Mouse (Mus musculus) gastrocnemius, postnatal 10 days (tissue): Measurements from ENCODE around the gene 4930402H24Rik. TPM values are rescaled to one million over a fixed set of nuclear protein-coding genes. Genes with fewer than 3 reads are reported as not detected.

Experiments used
- DNase-seq: peaks from one replicate; pipeline ENCODE4 v3.0.0; 2021; ENCODE audit warnings: mixed read lengths
- total RNA-seq, 2 experiments: library from RNA; stranded (reverse); gene quantifications; 2 replicates each; pipeline ENCODE4 v1.2.3; 2021

4930402H24Rik gene
- total RNA-seq, 2 experiments from 2014 or later: 10.1 to 12.8 TPM

DNA sequence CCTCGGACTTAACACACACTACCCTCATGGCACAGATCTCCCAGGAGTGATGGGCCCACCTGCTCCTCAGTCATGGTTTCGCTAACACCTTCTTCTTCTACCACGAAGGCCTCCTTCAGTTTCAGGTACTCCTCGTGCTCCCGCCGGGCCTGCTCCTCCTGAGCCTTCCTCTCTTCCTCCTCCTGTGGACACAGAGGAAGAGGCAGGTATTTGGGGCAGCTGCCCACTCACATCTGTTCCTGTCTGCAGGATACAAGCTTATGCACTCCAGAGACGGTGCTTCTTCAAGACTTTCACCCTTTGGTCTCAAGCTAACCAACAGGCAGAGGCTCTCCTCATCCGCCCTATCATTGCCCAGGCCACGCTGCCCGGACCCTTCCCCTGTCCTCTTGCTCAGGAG, 247.7 kb downstream of the 4930402H24Rik start:
- DNase-seq: no peak

GRCm38 (mm10) chr2:130657541-130657940, 248.7 kb downstream of the 4930402H24Rik start:
- DNase-seq: no peak

- no peak for DNase-seq
Measured at GRCm38 (mm10) chr2:130656536-130656935, 249.7 kb downstream of the 4930402H24Rik start.

Other genes with a start within 250 kb of the 4930402H24Rik start
- 10 to 100 TPM; 66.1 to 71.3 TPM for gene Ddrgk1, start 241.7 kb downstream of the 4930402H24Rik start, total RNA-seq
- 10 to 100 TPM; 15.9 to 16.5 TPM for gene Itpa, start 238.8 kb downstream of the 4930402H24Rik start, total RNA-seq
- under 1 TPM; 0.07 to 0.25 TPM for gene Slc4a11, start 208.9 kb downstream of the 4930402H24Rik start, total RNA-seq
- 10 to 100 TPM; 20.5 to 24.6 TPM for gene Atrn, start 89 bp upstream of the 4930402H24Rik start, total RNA-seq
- 1 to 10 TPM; 4.5 to 8.6 TPM for gene Gfra4, start 136.7 kb upstream of the 4930402H24Rik start, total RNA-seq
- gene Adam33, start 157.4 kb upstream of the 4930402H24Rik start, total RNA-seq: 1 to 10 TPM; 3.7 to 5.9 TPM
- 1 to 10 TPM; 1.2 to 1.4 TPM for gene Siglec1, start 180.4 kb upstream of the 4930402H24Rik start, total RNA-seq
- 10 to 100 TPM; 18.3 to 25.0 TPM for gene Hspa12b, start 220.9 kb upstream of the 4930402H24Rik start, total RNA-seq
- gene Gm11037, start 227.1 kb upstream of the 4930402H24Rik start, total RNA-seq: not detected